ENCODE assay signal across 16 mouse cellular contexts in genomic region chr3:97799267-97799666, GRCm38 (mm10).
A peak's percentile ranks its signal among the peaks of the same experiment; 100 is the strongest.
DNase-seq lines count a peak whose midpoint lies in the region; TF ChIP-seq lines count a peak whose summit lies in the region.
"Had no signal": no experiment of that assay in that cellular context is flagged by ENCODE, and none has a peak within 500 bp of the region (broad histone marks: within the 10 kb centered on the region; RNA-seq: fewer than 3 reads in every experiment).

No protein-coding gene starts in this region.

- no peak overlapping the region for H3K4me3 ChIP-seq in heart, adult 2 months
- no peak overlapping the region for H3K4me3 ChIP-seq in left cerebral cortex, adult 2 months
- H3K4me3 ChIP-seq: forebrain, embryonic 12.5 days; hindbrain, embryonic 12.5 days; kidney, embryonic 15.5 days; limb, embryonic 10.5 days; neural tube, embryonic 12.5 days had no signal

- intact Hi-C loops in heart, adult 2 months (cut with DNase I) = no loop called here
- intact Hi-C loops in left cerebral cortex, adult 2 months (cut with DNase I) = no loop called here

- peak; percentile 47 for TF ChIP-seq CTCF in heart, adult 2 months (IDR thresholded peaks at IDR 0.05)
- peak; percentile 11 for TF ChIP-seq CTCF in left cerebral cortex, adult 2 months (IDR thresholded peaks at IDR 0.05)

- no peak for TF ChIP-seq POLR2A in heart, adult 2 months (IDR thresholded peaks at IDR 0.05; ENCODE audit: insufficient read depth, low read depth, low read length)

- DNase-seq in heart, adult 2 months = peak in 1 of 2 experiments; percentile 15
- DNase-seq in heart, adult 9 months (ENCODE audit: low spot score in 2 of 2) = no peak
- DNase-seq in left cerebral cortex, adult 2 months (ENCODE audit: extremely low spot score in 1 of 2, low spot score in 2 of 2) = no peak
- DNase-seq in left cerebral cortex, adult 11 months (ENCODE audit: low spot score) = no peak
- DNase-seq in A20 (ENCODE audit: low read depth, low spot score) = peak; percentile 55
- DNase-seq in induced T-regulatory cell, adult 2 months (ENCODE audit: low read depth) = peak; percentile 13
- no peak for DNase-seq in frontal cortex, postnatal 14 days (ENCODE audit: low spot score in 2 of 2)
- no peak for DNase-seq in spleen, postnatal 4 days (ENCODE audit: low spot score in 2 of 2)
- DNase-seq: adrenal gland, postnatal 10 days; cerebellum, postnatal 25 days; layer of hippocampus, adult 9-11 months had no signal

- H3K36me3 ChIP-seq in heart, adult 2 months (ENCODE audit: control insufficient read depth, insufficient read depth, low read length) = peaks cover 40% of the 10 kb centered on the region
- H3K36me3 ChIP-seq: forebrain, embryonic 12.5 days; hindbrain, embryonic 12.5 days; kidney, embryonic 15.5 days; limb, embryonic 10.5 days; neural tube, embryonic 12.5 days had no signal

- 0 out of 2 replicates have a peak, but pooled peaks have one; percentile 14 for TF ChIP-seq EP300 in heart, adult 2 months (IDR thresholded peaks at IDR 0.05; ENCODE audit: insufficient read depth, low read depth, low read length)

- H3K9ac ChIP-seq in heart, adult 2 months (ENCODE audit: low read depth, low read length) = no peak overlapping the region
- H3K9ac ChIP-seq: forebrain, embryonic 12.5 days; hindbrain, embryonic 12.5 days; kidney, embryonic 15.5 days; neural tube, embryonic 12.5 days had no signal

- peak overlapping the region; percentile 81 for H3K27ac ChIP-seq in heart, adult 2 months
- H3K27ac ChIP-seq in left cerebral cortex, adult 2 months = no peak overlapping the region
- H3K27ac ChIP-seq: forebrain, embryonic 12.5 days; hindbrain, embryonic 12.5 days; kidney, embryonic 15.5 days; limb, embryonic 10.5 days; neural tube, embryonic 12.5 days had no signal

- WGBS in heart, adult 2 months = 45% methylated on average over 3 of the region's 3 CpGs

- H3K27me3 ChIP-seq in heart, adult 2 months (ENCODE audit: control insufficient read depth, insufficient read depth, low read length) = no peaks in the 10 kb centered on the region
- H3K27me3 ChIP-seq: forebrain, embryonic 12.5 days; hindbrain, embryonic 12.5 days; neural tube, embryonic 12.5 days had no signal

- H3K4me1 ChIP-seq in heart, adult 2 months (ENCODE audit: control insufficient read depth, insufficient read depth, low read length) = peaks cover 6% of the 10 kb centered on the region
- H3K4me1 ChIP-seq: forebrain, embryonic 12.5 days; hindbrain, embryonic 12.5 days; neural tube, embryonic 12.5 days had no signal

- H3K79me2 ChIP-seq in heart, adult 2 months (replicated peaks; ENCODE audit: control insufficient read depth, insufficient read depth, low read length) = no peaks in the 10 kb centered on the region

Comparison
In these comparisons a context has a peak if more than half of its experiments do, and no peak if none do; other contexts are left out.
1. DNase-seq: peak in A20 (single experiment) and induced T-regulatory cell, adult 2 months (single experiment); none in heart, adult 9 months (0 of 2), left cerebral cortex, adult 2 months (0 of 2), left cerebral cortex, adult 11 months (single experiment), frontal cortex, postnatal 14 days (0 of 2) and spleen, postnatal 4 days (0 of 2).